Mouse (Mus musculus) midbrain, embryonic 15.5 days (tissue): Measurements from ENCODE around the gene Hoxa11. TPM values are rescaled to one million over a fixed set of nuclear protein-coding genes. Genes with fewer than 3 reads are reported as not detected.

Experiments
- ATAC-seq: fragments of 200-750 bp; cut with Nextera tagmentation; replicated peaks from 2 replicates; pipeline ENCODE4 v1.8.0; 2017; ENCODE audit warnings: moderate TSS enrichment
- H3K27ac ChIP-seq: fragments of 300-500 bp; sonication (generic); 2 replicates; pipeline ENCODE4 v1.5.1; 2015; ENCODE audit warnings: mild to moderate bottlenecking, inconsistent platforms
- H3K27me3 ChIP-seq: fragments of 300-500 bp; sonication (generic); replicated peaks from 2 replicates; pipeline ENCODE4 v1.6.1; 2015; ENCODE audit warnings: inconsistent platforms
- H3K36me3 ChIP-seq: fragments of 300-500 bp; sonication (generic); replicated peaks from 2 replicates; pipeline ENCODE4 v1.6.1; 2015; ENCODE audit warnings: inconsistent platforms
- H3K4me1 ChIP-seq: fragments of 300-500 bp; sonication (generic); 2 replicates; pipeline ENCODE4 v1.6.1; 2015; ENCODE audit warnings: inconsistent platforms
- H3K4me2 ChIP-seq: fragments of 300-500 bp; sonication (generic); 2 replicates; pipeline ENCODE4 v1.6.1; 2015; ENCODE audit warnings: inconsistent platforms, mild to moderate bottlenecking, moderate library complexity
- H3K4me3 ChIP-seq: fragments of 300-500 bp; sonication (generic); 2 replicates; pipeline ENCODE4 v1.5.1; 2015; ENCODE audit warnings: mild to moderate bottlenecking, inconsistent platforms
- H3K9ac ChIP-seq: fragments of 300-500 bp; sonication (generic); 2 replicates; pipeline ENCODE4 v1.6.1; 2015; ENCODE audit warnings: mild to moderate bottlenecking, inconsistent platforms
- H3K9me3 ChIP-seq: fragments of 300-500 bp; sonication (generic); 2 replicates; pipeline ENCODE4 v1.6.1; 2016; ENCODE audit warnings: inconsistent platforms
- WGBS: fragments of 180-500 bp; shearing (Covaris S2); methylation state at CpG from one replicate; pipeline ENCODE4 v1.1.7; 2015; ENCODE audit warnings: mixed read lengths; 5-methylcytosine and 5-hydroxymethylcytosine counted together
- polyA plus RNA-seq: library from polyadenylated mRNA; unstranded; fragments of >200 nt; fragmentation: Nextera tagmentation; extraction: Ambion mirVana; gene quantifications from 2 replicates; pipeline ENCODE4 v1.2.1, GENCODE M21; 2015

Gene Hoxa11
- polyA plus RNA-seq, 1 experiment from 2014 or later: 0.13 TPM

- H3K36me3 ChIP-seq: no peaks in the 10 kb centered on the region
- H3K9ac ChIP-seq: no peak overlapping the region
- H3K4me3 ChIP-seq: no peak overlapping the region
- H3K9me3 ChIP-seq: no peaks in the 10 kb centered on the region
- no peaks in the 10 kb centered on the region for H3K4me1 ChIP-seq
- H3K27ac ChIP-seq: no peak overlapping the region
- H3K27me3 ChIP-seq: peaks cover 96% of the 10 kb centered on the region
- H3K4me2 ChIP-seq: no peak overlapping the region
- ATAC-seq: no peak
- WGBS: under 1% methylated on average over 70 of the region's 70 CpGs
These were observed 11.8 kb downstream of the Hoxa11 start for GRCm38 (mm10) chr6:52233546-52234427.

- no peak overlapping the region for H3K27ac ChIP-seq
- no peak overlapping the region for H3K4me3 ChIP-seq
- no peaks in the 10 kb centered on the region for H3K36me3 ChIP-seq
- H3K9me3 ChIP-seq: no peaks in the 10 kb centered on the region
- H3K4me2 ChIP-seq: no peak overlapping the region
- 2% methylated on average over 23 of the region's 23 CpGs for WGBS
- H3K9ac ChIP-seq: no peak overlapping the region
- peaks cover 94% of the 10 kb centered on the region for H3K27me3 ChIP-seq
- H3K4me1 ChIP-seq: no peaks in the 10 kb centered on the region
- no peak for ATAC-seq
These were observed 12.5 kb downstream of the Hoxa11 start for GRCm38 (mm10) chr6:52232984-52233545.

- H3K9ac ChIP-seq: no peak overlapping the region
- no peaks in the 10 kb centered on the region for H3K9me3 ChIP-seq
- no peak overlapping the region for H3K27ac ChIP-seq
- H3K4me2 ChIP-seq: no peak overlapping the region
- no peak for ATAC-seq
- WGBS: under 1% methylated on average over 18 of the region's 18 CpGs
- H3K4me1 ChIP-seq: no peaks in the 10 kb centered on the region
- H3K4me3 ChIP-seq: no peak overlapping the region
- H3K27me3 ChIP-seq: peaks cover 94% of the 10 kb centered on the region
- H3K36me3 ChIP-seq: no peaks in the 10 kb centered on the region
These were observed 13.0 kb downstream of the Hoxa11 start for GRCm38 (mm10) chr6:52232568-52232965.

- 1% methylated on average over 18 of the region's 18 CpGs for WGBS
- no peak overlapping the region for H3K27ac ChIP-seq
- H3K9ac ChIP-seq: no peak overlapping the region
- no peaks in the 10 kb centered on the region for H3K9me3 ChIP-seq
- peaks cover 94% of the 10 kb centered on the region for H3K27me3 ChIP-seq
- H3K4me1 ChIP-seq: no peaks in the 10 kb centered on the region
- ATAC-seq: no peak
- no peak overlapping the region for H3K4me2 ChIP-seq
- H3K36me3 ChIP-seq: no peaks in the 10 kb centered on the region
- no peak overlapping the region for H3K4me3 ChIP-seq
These were observed 13.6 kb downstream of the Hoxa11 start for GRCm38 (mm10) chr6:52231885-52232567.

- H3K4me2 ChIP-seq: no peak within 1 kb of the TSS
- ATAC-seq: no peak
- H3K27me3 ChIP-seq: peaks cover 93% of the 10 kb centered on the region
- WGBS: 1% methylated on average over 34 of the region's 36 CpGs
- no peak within 1 kb of the TSS for H3K27ac ChIP-seq
- H3K36me3 ChIP-seq: no peaks in the 10 kb centered on the region
- no peak within 1 kb of the TSS for H3K4me3 ChIP-seq
- no peaks in the 10 kb centered on the region for H3K9me3 ChIP-seq
- no peak within 1 kb of the TSS for H3K9ac ChIP-seq
- H3K4me1 ChIP-seq: no peaks in the 10 kb centered on the region
These were observed 15.0 kb downstream of the Hoxa11 start, which contains the start of gene Hoxa9 for GRCm38 (mm10) chr6:52230516-52231165. Gene Hoxa9 (minus strand): TSS chr6:52231089.

GRCm38 (mm10) chr6:52229558-52230416 is 15.8 kb downstream of the Hoxa11 start:
- H3K27me3 ChIP-seq: peaks cover 93% of the 10 kb centered on the region
- no peak overlapping the region for H3K27ac ChIP-seq
- no peak overlapping the region for H3K4me2 ChIP-seq
- ATAC-seq: no peak
- H3K4me1 ChIP-seq: no peaks in the 10 kb centered on the region
- no peaks in the 10 kb centered on the region for H3K9me3 ChIP-seq
- no peak overlapping the region for H3K4me3 ChIP-seq
- 2% methylated on average over 44 of the region's 44 CpGs for WGBS
- no peak overlapping the region for H3K9ac ChIP-seq
- H3K36me3 ChIP-seq: no peaks in the 10 kb centered on the region

- Histone ChIP-seq H3K9me3 (no peaks in the 10 kb centered on the region), H3K4me3 (no peak overlapping the region), H3K4me1 (no peaks in the 10 kb centered on the region), H3K27ac (no peak overlapping the region), H3K9ac (no peak overlapping the region), H3K4me2 (no peak overlapping the region), H3K27me3 (peaks cover 93% of the 10 kb centered on the region), H3K36me3 (no peaks in the 10 kb centered on the region)
- no peak for ATAC-seq
- WGBS: 1% methylated on average over 38 of the region's 38 CpGs
These were observed 16.8 kb downstream of the Hoxa11 start for GRCm38 (mm10) chr6:52228475-52229465.

GRCm38 (mm10) chr6:52227470-52228222 is 18.0 kb downstream of the Hoxa11 start:
- no peaks in the 10 kb centered on the region for H3K4me1 ChIP-seq
- no peaks in the 10 kb centered on the region for H3K9me3 ChIP-seq
- no peak overlapping the region for H3K27ac ChIP-seq
- no peak overlapping the region for H3K4me3 ChIP-seq
- no peaks in the 10 kb centered on the region for H3K36me3 ChIP-seq
- H3K9ac ChIP-seq: no peak overlapping the region
- H3K4me2 ChIP-seq: no peak overlapping the region
- ATAC-seq: no peak
- WGBS: 3% methylated on average over 11 of the region's 11 CpGs
- H3K27me3 ChIP-seq: peaks cover 93% of the 10 kb centered on the region

GRCm38 (mm10) chr6:52226569-52227257 is 18.9 kb downstream of the Hoxa11 start:
- H3K9me3 ChIP-seq: no peaks in the 10 kb centered on the region
- no peak for ATAC-seq
- H3K27ac ChIP-seq: no peak overlapping the region
- peaks cover 93% of the 10 kb centered on the region for H3K27me3 ChIP-seq
- no peak overlapping the region for H3K4me2 ChIP-seq
- WGBS: 4% methylated on average over 26 of the region's 26 CpGs
- H3K4me1 ChIP-seq: 0 out of 2 replicates have a peak, but pooled peaks cover 1% of the 10 kb centered on the region
- H3K4me3 ChIP-seq: no peak overlapping the region
- H3K36me3 ChIP-seq: no peaks in the 10 kb centered on the region
- no peak overlapping the region for H3K9ac ChIP-seq
